Mouse (Mus musculus) cerebellum, adult 2 months (tissue): ENCODE data around the gene Ccl7.

Source experiments
- CTCF ChIP-seq: fragments of 200-500 bp; IDR thresholded peaks from 2 replicates; pipeline ENCODE4 v1.5.1; 2011; ENCODE audit warnings: low read depth, mild to moderate bottlenecking, control low read depth, low read length, moderate library complexity, borderline replicate concordance; ENCODE audit not compliant: insufficient read depth
- POLR2A ChIP-seq: fragments of 200-500 bp; IDR thresholded peaks from 2 replicates; pipeline ENCODE4 v1.6.1; 2011; ENCODE audit warnings: low read length, control low read depth, borderline replicate concordance; ENCODE audit not compliant: insufficient read depth

GRCm38 (mm10) chr11:81999469-81999868, 46.0 kb upstream of the Ccl7 start:
- no peak for TF ChIP-seq POLR2A
- TF ChIP-seq CTCF = no peak
